ENCODE assay signal across 16 mouse cellular contexts in genomic region chr1:152384589-152384988, GRCm38 (mm10). TPM values are rescaled to one million over a fixed set of nuclear protein-coding genes. Genes with fewer than 3 reads are reported as not detected.
"Had no signal": no experiment of that assay in that cellular context is flagged by ENCODE, and none has a peak within 500 bp of the region (broad histone marks: within the 10 kb centered on the region; RNA-seq: fewer than 3 reads in every experiment).

No protein-coding gene starts in this region.

- DNase-seq: kidney, adult 8-10 months; kidney, postnatal 14 days; kidney, postnatal 4 days; left cerebral cortex, postnatal 4 days; lung, embryonic 14.5 days; midbrain, embryonic 14.5 days; thymus, adult 18-20 months; thymus, postnatal 36 days had no signal

- H3K4me2 ChIP-seq: limb, embryonic 12.5 days; limb, embryonic 15.5 days; midbrain, embryonic 11.5 days had no signal

- ATAC-seq: intestine, postnatal 0 days; lung, postnatal 0 days had no signal

- H3K27me3 ChIP-seq: limb, embryonic 12.5 days; limb, embryonic 15.5 days; liver, embryonic 15.5 days had no signal

- H3K9me3 ChIP-seq: limb, embryonic 12.5 days; limb, embryonic 15.5 days; liver, embryonic 15.5 days had no signal

- H3K4me3 ChIP-seq: limb, embryonic 12.5 days; limb, embryonic 15.5 days had no signal

- H3K27ac ChIP-seq: limb, embryonic 12.5 days; limb, embryonic 15.5 days; liver, embryonic 15.5 days; macrophage had no signal

- H3K9ac ChIP-seq: limb, embryonic 12.5 days; limb, embryonic 15.5 days; liver, embryonic 15.5 days; lung, embryonic 14.5 days had no signal

RNA-seq across cellular contexts. Expression of gene Colgalt2, which starts 15.0 kb away (rescaled TPM):
- total RNA-seq: megakaryocyte-erythroid progenitor cell, adult 5-6 weeks had no signal
- polyA plus RNA-seq: macrophage had no signal
